Mouse (Mus musculus): ENCODE data around the gene Capn15.
A peak's percentile ranks its signal among the peaks of the same experiment; 100 is the strongest.

Capn15 gene

DNA sequence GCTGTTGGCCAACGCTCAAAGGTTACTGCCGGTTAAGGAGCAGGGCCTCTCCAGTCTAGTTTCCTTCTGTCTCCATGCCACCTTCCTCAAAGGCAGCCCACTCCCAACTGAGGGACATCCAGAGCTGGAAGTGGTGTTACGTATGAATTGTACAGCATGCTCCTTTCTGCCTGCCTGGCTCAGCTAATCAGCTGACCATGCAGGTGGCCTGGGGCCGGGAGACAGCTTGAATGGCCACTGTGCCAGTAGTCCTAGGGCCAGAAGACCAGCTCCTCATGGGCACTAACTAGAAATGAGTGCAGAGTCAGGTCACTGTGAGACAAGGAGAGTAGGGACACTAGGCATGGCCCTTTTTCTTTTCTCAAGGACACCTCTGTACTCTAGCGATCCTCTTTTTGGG is 32.4 kb downstream of the Capn15 start:
- DNase-seq: peak; percentile 70

DNA sequence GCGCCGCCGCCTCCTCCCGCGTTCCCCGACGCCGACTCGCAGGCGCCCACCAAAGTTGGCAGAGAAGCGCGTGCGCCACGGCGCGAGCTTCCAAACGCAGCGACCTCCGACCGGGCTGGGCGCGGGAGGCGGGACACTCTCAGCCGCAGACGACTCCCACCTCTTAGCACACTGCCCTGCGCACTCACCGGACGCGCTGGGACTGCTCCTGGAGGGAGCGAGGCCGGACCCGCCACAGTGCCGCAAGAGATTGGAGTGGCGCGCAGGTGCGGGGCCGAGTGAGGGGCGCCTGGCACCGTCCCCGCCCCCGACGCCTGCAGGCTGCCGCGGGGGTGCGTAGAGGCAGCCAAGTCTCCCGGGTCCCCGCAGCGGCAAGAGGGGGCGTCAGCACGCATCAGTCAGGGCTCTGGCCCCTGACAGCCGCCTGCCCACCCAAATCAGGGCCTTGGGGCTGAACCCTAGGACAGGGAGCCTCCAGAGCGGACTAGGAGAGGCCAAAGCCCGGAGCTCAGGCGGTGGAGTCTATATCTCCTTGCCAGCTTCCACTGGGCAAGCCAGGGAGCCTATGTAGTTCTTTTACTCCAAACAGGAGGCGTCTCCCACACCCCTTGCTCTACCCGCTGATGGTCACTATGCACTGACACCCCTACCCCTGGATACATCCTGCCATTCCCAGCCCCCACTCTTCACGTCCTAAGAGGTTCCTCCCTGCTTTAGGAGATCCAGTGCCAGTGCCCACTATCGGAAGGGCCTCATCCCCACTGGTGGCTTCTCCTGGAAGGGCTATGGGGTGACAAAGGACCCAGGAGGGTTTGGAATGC is 33.6 kb downstream of the Capn15 start, which contains the start of gene A930017K11Rik:
A930017K11Rik (minus strand) TSS at position 763 of the 821 bp plus-strand sequence.
- no peak for DNase-seq

DNA sequence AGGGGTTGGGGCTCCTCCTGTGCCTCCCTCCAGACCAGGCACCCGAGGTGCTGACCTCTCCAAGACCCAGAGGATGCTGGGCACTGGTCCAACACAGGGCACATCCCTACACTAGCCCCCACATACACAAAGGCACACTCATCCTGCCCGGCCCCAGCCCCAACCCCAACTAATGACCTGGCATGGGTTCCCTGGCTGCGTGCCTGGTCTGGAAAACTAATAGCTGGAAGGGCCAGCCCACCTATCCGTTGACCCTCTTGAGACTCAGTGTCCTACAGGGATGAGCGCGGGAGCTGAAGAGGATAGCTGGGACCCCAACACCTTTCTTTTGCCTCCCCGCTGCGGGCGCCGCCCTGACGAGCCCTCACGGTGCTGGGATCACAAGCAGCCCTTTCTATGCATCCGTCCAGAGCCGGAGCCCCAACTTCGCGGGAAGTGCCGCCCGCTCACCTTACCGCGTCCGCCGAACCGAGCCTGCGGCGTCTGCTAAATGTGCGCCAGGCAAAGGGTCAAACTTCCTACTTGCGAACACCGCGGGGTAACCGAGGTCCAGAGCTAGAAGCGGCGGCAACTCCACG is 34.3 kb downstream of the Capn15 start:
- peak; percentile 56 for DNase-seq

DNA sequence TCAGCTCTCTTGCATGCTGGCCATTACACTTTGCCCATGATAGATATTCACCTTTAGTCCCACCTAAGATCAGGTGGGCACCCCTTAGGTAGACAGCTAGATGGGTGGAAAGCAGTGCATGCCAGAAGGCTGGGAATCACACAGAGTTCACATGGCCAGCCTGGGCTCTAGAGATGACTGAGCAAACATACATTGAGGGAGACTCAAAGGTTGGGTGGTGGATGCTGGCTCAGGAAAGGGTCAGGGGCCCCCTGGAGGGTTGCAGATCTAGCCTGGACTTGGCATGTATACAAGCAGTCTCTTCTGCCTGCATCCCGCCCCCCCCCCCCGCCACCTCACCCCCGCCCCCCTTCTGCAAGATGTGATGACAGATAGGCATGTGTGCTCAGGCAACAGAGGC is 34.9 kb downstream of the Capn15 start:
- no peak for DNase-seq

DNA sequence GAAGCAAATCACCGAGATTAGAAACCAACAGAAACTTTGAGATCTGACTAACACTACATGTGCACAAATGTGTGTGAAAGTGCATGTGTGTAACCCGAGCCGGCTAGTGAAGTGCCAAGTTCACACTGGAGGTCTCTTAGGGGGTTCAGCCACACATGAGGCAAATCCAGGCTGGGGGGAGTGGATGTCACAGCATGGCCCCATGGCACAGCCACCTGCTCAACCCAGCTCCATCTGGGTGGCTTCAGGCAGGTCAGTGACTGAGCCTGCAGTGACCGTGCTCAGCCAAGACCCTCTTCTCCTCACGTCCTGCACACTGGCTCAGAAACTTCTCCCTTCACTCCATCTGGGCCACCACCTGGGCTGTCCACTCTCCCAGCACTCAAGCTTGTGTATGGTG is 35.6 kb downstream of the Capn15 start:
- no peak for DNase-seq

DNA sequence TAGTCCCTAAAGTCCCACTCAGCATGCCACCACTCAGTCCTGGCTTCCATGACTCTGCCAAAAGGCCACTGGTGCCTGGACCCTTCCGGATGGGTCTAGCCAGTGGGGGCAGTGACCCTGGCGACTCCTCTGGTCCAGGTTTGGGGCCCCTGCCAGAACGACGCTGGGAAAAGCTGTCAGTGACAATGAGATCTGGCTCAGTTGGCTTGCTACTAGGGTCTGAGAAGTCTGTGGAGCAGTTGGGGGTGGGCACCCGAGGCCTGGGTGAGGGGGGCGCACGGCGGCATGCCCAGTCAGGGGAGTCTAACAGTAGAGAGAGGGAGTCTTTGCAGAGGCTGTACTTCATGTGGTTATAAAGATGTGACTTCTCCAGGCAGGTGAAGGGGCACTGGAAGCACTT is 37.5 kb downstream of the Capn15 start:
- no peak for DNase-seq

DNA sequence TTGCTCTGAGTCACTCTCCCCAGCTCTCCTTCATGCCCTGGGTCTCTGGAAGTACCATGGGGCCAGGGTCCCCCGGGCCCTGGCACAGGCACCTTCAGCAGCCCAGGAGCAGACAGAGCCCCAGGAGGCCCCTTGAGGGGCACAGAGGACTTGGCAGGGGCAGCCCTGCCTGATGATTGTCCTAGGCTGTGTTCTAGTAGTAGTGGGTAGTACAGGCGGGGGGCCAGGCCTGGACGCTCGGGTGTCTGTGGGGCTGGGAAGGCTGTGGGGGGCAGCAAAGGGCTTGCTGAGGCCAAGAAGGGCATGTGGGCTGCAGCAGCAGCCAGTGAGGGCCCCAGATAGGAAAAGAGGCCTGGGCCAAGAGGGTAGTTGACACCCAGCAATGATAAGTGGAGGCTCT is 38.0 kb downstream of the Capn15 start:
- no peak for DNase-seq

DNA sequence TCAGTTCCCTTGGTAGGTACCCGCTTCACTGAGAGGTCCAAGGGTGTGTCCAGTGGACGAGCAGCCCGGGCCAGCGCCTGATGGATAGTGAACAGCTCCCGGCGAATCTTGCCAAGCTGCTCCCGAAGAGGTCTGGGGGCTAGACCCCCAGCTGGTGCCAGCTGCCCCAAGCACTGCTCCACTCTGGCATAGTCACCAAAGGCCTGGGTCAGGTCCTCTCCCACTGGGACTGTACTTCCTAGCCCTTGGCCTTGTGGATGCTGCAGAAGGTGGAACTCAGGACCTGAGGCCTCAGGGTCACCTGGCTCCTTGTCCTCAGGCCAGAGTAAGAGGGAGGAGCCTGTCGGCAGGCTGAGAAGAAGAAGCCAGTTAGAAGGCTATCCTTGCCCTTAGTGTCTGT is 38.7 kb downstream of the Capn15 start:
- DNase-seq: no peak

DNA sequence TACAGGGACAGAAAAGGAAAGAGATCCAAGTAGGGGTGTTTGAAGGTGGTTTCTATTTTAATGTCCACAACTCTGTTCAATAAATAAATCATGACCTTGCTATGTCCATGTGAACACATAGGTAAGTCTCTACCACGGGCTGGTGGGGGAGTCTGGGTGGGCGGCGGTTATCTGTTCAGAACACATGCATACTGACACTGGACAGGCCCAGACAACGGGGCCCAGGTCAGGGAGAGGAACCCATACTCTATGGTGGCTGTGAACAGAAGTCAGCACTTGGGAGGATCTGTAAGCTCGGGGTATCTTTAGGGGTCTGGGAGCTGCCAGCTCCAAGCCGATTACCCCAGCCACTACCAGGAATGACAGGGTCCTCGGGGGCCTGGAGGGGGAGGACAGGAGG is 39.2 kb downstream of the Capn15 start:
- DNase-seq: no peak

DNA sequence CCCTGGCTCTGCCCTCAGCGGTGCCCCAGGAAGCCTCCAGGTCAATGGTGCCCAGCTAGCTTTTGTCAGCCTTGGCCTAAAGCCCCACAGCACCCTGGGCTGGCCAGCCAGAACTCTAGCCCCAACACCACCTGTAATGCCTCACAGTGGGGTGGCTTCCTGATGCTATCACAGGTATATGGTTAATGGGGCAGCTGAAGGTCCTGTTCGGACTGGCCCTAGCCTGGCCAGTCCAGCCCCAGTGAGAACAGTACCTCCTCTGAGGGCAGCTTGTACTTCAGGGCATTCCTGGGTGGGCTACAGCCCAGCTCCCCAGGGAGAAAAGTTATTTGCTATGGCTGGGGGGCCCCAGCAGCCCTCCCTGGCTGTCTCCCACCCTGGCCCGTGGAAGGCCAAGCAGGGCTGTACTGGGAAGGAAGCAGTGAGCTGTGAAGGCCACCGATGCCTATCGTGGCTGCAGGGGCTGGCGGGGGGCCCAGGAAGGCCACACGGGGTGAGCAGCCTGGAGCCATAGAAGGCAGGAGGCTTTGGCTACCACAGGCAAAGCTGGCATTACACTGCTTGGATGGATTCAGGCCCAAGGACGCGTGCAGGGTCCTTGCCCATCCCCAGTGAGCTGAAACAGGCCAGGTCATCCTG is 40.0 kb downstream of the Capn15 start:
- no peak for DNase-seq

DNA sequence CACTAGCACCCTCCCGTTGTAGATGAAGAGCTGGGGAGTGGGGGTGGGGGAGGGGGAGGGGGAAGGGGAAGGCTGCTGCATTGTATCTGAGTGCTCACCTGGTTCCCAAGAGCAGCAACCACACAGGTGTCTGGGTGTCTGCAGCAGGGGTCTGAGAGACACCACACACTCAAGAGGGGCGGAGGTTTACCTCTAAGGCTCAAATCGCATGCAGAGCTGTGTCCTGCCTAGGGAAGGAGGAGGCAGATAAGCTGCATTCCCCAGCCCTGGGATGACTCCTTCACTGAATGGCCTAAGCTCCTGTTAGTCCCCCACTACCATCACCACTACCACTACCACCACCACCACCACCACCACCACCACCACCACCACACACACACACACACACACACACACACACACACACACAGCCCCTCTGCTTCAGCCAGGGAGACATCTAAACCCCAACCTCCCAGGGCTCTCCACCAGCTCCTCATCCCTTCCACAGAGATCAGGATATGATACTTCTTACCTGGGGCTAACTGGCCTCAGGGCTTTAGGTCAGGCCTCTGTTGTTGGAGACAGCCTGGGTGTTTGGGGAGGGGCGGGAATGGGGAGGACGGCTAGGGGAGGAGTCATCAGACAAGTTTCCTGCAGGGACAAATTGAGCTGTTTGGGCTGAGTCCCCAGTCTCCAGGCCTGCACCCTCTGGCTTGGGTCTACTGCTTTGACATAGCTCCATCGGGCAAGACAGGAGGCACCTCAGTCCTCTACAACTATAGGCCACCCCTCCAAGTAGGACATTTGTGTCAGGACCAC is 41.0 kb downstream of the Capn15 start, which contains the start of the genes Pigq and Nhlrc4:
Pigq (minus strand) TSS at position 571 of the 798 bp plus-strand sequence.
Nhlrc4 (minus strand) TSS at position 596 of the 798 bp plus-strand sequence.
- no peak for DNase-seq

DNA sequence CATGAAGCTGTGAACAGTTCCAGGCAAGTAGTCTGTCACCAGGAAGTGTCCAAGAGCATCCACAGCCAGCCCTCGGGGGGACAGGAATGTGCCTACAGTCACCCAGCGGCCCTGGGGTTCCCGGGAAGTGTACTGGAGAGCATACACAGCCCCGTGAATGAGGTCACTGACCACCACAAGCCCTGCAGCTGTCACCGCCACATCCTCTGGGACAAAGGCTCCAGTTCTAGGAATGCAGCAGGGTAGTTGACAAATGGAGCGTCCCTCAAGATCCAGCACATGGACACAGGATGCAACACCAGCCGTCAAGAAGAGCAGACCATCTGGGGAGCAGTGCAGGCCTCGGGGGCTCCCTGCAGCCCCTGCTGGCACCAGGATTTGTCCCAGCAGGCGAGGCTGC is 41.8 kb downstream of the Capn15 start:
- no peak for DNase-seq

DNA sequence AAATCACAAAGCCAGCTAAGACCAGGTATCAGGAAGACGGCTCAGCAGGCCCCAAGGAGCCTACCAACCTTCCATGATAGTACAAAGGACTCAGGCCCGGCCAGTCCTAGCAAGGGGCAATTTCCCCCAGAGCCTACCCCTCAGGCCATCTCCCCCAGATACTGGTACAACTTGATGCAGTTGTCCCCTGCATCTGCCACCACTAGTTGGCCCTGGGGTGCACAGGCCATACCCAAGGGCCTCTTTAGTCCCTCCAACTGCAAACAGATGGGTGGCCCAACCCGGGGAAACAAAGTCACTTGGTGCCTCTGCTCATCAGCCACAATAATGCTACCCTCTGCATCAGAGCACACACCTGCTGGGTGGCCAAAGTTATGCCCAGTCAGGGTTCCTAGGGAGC is 42.4 kb downstream of the Capn15 start:
- DNase-seq: no peak

DNA sequence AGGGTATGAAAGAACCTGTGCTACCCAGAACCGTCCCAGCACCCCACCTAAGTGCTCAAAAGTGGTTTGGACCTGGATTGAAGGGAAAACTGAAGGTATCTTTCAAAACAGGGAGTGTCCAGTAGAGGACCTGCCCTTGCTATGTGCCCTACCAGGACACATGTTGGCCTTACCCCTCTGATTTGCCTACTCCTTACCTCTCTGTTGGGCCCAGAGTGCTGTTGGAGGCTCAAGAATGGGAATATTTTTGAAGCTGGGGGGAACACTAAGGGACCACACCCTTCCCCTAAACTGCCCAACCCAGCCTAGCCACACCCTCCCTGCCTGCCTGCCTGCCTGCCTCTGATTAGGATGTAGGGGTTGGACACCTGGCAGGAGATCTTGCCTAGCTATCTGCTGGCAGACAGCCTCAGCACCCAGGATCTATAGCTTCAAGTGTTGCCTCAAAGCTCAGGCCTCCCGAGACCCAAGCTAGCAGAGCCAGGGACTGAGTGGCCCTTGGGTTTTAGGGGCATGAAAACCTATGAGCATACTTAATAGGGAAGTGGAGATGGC is 42.9 kb downstream of the Capn15 start:
- DNase-seq: no peak

DNA sequence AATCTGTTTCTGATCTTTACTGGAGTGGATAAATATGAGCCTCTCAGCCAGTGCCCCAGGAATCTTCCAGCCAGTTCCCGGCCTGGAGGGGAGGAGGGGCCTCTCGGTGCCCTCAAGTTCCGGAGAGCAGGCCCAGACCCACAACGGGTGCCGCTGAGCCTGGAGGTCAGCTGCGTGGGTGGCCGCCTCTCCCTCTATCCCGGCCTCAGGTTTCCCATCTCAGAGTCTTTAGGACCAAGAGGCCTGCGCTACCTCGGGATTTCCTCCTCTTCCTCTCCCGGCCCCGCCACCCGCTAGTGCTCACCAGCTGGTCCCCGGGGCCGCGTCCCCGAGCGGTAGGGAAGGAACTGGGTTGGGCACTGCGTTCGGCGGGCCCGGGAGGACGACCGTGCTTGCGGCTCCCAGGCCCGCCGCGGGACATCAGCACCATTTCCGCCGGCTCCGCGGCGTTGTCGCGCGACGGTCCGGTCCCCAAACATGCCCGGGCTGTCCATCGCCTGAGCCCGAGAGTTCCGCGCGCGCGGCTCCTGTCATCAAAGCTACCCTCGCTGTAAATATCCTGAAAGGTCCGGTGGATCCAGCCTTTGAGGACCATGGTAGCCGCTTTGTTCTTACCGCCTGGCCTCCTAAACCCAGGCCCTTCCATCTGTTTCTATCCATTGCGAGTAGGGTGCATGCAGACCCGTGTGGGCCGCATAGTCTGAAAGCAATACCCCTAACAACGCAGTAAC is 43.9 kb downstream of the Capn15 start:
- DNase-seq: peak; percentile 82

DNA sequence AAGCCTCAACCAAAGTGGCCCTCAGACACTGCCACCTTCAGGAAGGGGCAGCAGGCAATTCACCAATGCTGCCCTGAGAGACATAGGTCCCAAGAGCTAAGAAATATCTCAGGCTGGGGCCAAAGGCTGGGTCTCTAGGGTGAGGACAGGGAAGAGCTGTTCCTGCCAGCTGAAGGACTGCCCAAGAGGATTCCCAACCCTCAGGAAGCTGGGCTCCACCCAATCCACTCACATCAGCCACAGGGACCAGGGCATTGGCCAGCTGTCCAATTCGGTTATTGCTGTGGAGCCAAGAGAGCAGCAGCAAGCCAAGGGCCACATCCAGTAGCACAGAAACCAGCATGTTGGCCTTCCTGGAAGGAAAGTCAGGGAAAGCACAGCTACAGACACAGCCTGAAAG is 51.1 kb downstream of the Capn15 start:
- DNase-seq: no peak

DNA sequence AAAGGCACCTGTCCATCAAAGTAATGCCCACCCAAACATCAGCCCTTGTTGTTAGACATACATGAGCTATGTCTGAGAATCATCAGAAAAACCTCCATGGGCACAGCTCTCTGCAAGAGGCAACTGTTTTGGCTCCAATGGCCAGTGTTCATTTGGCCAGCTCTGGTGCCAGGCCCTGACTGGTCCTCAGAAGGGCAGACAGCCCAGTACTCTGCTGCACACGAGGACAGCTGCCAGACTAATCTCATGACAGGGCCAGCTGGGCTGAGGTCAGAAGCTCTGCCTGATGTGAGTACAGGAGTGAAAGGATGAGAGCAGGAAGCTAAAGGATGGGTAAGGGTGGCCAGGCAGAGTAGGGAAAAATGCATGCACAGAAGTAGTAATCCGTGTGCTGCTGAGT is 60.2 kb downstream of the Capn15 start:
- DNase-seq: no peak

DNA sequence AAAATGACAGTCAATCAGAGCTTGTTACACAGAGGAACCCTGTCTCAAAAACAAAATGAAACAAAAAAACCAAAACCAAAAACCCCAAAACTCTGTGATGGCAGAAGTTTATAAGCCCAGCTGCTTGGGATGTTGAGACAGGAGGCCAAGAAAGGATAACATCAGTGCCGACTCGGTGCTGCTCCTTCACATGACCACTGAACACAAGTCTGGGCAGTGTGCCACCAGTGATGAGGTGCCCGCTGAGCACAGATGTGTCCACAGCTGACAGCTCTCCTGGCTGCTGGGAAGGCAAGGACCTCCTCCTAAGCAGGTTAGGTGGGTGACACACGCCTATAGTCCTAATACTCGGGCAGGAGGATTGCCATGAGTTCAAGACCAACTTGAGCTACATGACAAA is 63.5 kb downstream of the Capn15 start:
- no peak for DNase-seq

DNA sequence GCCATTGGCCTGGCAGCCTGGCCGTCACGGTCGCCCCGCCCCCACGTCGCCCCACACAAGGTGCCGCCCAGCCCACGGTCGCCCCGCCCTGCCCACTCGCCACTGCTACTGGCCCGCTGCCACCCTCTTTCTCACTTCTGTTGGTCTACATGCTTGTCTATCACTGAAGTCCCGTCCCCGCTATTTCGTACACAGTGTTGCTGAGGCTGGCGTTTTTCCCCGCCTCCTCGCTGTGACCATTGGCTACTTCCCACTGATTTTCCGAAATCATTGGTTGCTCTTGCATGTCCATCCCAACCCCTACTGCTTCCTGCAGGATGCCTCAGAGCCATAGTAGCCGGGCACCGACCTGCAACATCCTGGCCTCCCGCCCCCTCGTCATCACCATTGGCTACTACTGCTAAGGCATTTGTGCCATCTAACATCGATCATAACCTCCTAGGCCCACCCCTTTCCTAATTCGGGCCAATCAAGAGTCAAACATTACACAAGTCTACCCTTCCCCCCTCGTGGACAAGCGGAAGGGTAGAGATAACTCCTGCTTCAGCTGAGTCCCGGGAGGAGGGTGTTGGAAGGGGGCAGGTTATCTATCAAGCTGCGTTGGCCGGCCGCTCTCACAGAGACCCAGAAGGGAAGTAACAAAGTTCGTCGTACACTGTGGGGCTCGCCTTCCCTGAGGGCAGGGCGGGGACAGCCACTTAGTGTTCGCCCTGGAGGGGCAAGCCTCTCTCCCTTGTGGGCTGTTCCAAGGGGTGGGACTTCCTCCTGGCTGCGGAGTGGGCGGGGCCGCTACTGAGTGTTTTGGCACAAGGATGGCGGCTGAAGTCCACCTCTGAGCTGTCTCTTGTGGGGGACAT is 65.6 kb downstream of the Capn15 start:
- peak; percentile 100 for DNase-seq

DNA sequence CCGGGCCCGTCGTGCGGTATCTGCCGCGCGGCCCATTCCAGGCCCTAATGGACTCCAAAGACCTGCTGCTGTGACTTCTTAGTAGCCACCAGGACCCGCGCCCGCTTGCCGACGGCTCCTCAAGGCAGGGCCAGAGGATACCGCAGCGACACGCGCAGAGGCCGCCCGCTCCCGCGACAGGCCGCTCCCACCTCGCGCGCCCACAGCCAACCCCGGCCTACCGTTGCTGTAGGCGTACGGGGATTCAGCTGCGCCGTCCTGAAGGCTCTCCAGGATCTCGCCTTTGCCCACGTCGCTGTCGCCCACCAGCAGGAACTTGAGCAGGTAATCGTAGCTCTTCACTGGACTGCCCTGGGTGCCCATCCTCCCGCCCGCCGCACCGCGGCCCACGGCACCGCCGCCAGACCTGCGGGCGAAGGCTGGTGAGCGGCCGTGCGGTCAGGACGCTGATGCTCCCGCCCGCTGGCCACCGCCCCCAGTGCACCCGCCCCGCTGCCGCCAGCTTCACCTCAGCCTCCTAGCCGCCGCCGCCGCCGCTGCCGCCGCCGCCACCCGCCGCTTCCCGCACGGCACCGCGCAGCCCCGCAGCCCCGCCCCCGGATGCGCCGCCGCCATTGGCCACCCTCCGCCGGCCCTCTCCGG is 66.3 kb downstream of the Capn15 start, which contains the start of gene Rab40c:
Rab40c (minus strand) TSS at position 584 of the 642 bp plus-strand sequence.
- DNase-seq: no peak

Data from cerebellum, adult 8-10 months (tissue).